Mouse (Mus musculus): ENCODE measurements around the gene Drp2. TPM values are rescaled to one million over a fixed set of nuclear protein-coding genes. Genes with fewer than 3 reads are reported as not detected.

Gene Drp2
- 12.8 and 16.6 TPM in 2 replicates for polyA plus RNA-seq (2014; fragmentation: Nextera tagmentation; extraction: Ambion mirVana)

GRCm38 (mm10) chrX:134403863-134404583 lies at the start of gene Drp2:
Gene Drp2 (plus strand): TSS chrX:134404551.
- 47% methylated on average over 15 of the region's 15 CpGs for WGBS
- Histone ChIP-seq H3K4me3 (ENCODE audit: low read depth, low read length) (peak within 1 kb of the TSS; percentile 33), H3K27ac (ENCODE audit: low read depth, low read length) (peak within 1 kb of the TSS; percentile 74), H3K4me1 (ENCODE audit: control insufficient read depth, insufficient read depth, low read length) (no peaks in the 10 kb centered on the region), H3K27me3 (replicated peaks; ENCODE audit: control insufficient read depth, insufficient read depth, low read length) (no peaks in the 10 kb centered on the region), H3K9ac (ENCODE audit: low read length) (peak within 1 kb of the TSS; percentile 55), H3K4me2 (ENCODE audit: low read length) (peak within 1 kb of the TSS; percentile 52), H3K36me3 (ENCODE audit: control insufficient read depth, insufficient read depth, low read length) (no peaks in the 10 kb centered on the region), H3K9me3 (replicated peaks; ENCODE audit: control insufficient read depth, low read length) (no peaks in the 10 kb centered on the region)
- ATAC-seq (peak; percentile 80), DNase-seq (ENCODE audit: low spot score) (peak; percentile 46)

- ATAC-seq (no peak), DNase-seq (ENCODE audit: low spot score) (peak; percentile 2)
- H3K27ac ChIP-seq (ENCODE audit: low read depth, low read length) = no peak overlapping the region
- 0 out of 2 replicates have a peak, but pooled peaks cover 3% of the 10 kb centered on the region for H3K36me3 ChIP-seq (ENCODE audit: control insufficient read depth, insufficient read depth, low read length)
- no peak overlapping the region for H3K9ac ChIP-seq (ENCODE audit: low read length)
- no peaks in the 10 kb centered on the region for H3K4me1 ChIP-seq (ENCODE audit: control insufficient read depth, insufficient read depth, low read length)
- H3K4me3 ChIP-seq (ENCODE audit: low read depth, low read length) = no peak overlapping the region
- H3K9me3 ChIP-seq (replicated peaks; ENCODE audit: control insufficient read depth, low read length) = no peaks in the 10 kb centered on the region
- H3K27me3 ChIP-seq (replicated peaks; ENCODE audit: control insufficient read depth, insufficient read depth, low read length) = no peaks in the 10 kb centered on the region
- 80% methylated on average over 4 of the region's 4 CpGs for WGBS
- no peak overlapping the region for H3K4me2 ChIP-seq (ENCODE audit: low read length)
Measured at GRCm38 (mm10) chrX:134359336-134359735, 45.0 kb upstream of the Drp2 start.

GRCm38 (mm10) chrX:134362156-134362555 lies 42.2 kb upstream of the Drp2 start:
- H3K4me1 ChIP-seq (ENCODE audit: control insufficient read depth, insufficient read depth, low read length) = no peaks in the 10 kb centered on the region
- H3K27ac ChIP-seq (ENCODE audit: low read depth, low read length) = no peak overlapping the region
- DNase-seq (ENCODE audit: low spot score) (no peak), ATAC-seq (no peak)
- H3K36me3 ChIP-seq (ENCODE audit: control insufficient read depth, insufficient read depth, low read length) = 0 out of 2 replicates have a peak, but pooled peaks cover 3% of the 10 kb centered on the region
- H3K4me2 ChIP-seq (ENCODE audit: low read length) = no peak overlapping the region
- no peak overlapping the region for H3K9ac ChIP-seq (ENCODE audit: low read length)
- H3K9me3 ChIP-seq (replicated peaks; ENCODE audit: control insufficient read depth, low read length) = no peaks in the 10 kb centered on the region
- WGBS = 94% methylated on average over 4 of the region's 4 CpGs
- H3K27me3 ChIP-seq (replicated peaks; ENCODE audit: control insufficient read depth, insufficient read depth, low read length) = no peaks in the 10 kb centered on the region
- no peak overlapping the region for H3K4me3 ChIP-seq (ENCODE audit: low read depth, low read length)

GRCm38 (mm10) chrX:134365421-134365820 lies 38.9 kb upstream of the Drp2 start:
- Histone ChIP-seq H3K9ac (ENCODE audit: low read length) (no peak overlapping the region), H3K4me3 (ENCODE audit: low read depth, low read length) (no peak overlapping the region), H3K27ac (ENCODE audit: low read depth, low read length) (no peak overlapping the region), H3K4me1 (ENCODE audit: control insufficient read depth, insufficient read depth, low read length) (no peaks in the 10 kb centered on the region), H3K9me3 (replicated peaks; ENCODE audit: control insufficient read depth, low read length) (no peaks in the 10 kb centered on the region), H3K4me2 (ENCODE audit: low read length) (no peak overlapping the region), H3K36me3 (ENCODE audit: control insufficient read depth, insufficient read depth, low read length) (0 out of 2 replicates have a peak, but pooled peaks cover 3% of the 10 kb centered on the region), H3K27me3 (replicated peaks; ENCODE audit: control insufficient read depth, insufficient read depth, low read length) (no peaks in the 10 kb centered on the region)
- DNase-seq (ENCODE audit: low spot score) (no peak), ATAC-seq (no peak)
- WGBS = 56% methylated on average over 1 of the region's 1 CpGs

GRCm38 (mm10) chrX:134366547-134366946 lies 37.8 kb upstream of the Drp2 start:
- Histone ChIP-seq H3K27me3 (replicated peaks; ENCODE audit: control insufficient read depth, insufficient read depth, low read length) (no peaks in the 10 kb centered on the region), H3K4me3 (ENCODE audit: low read depth, low read length) (no peak overlapping the region), H3K9ac (ENCODE audit: low read length) (no peak overlapping the region), H3K4me1 (ENCODE audit: control insufficient read depth, insufficient read depth, low read length) (no peaks in the 10 kb centered on the region), H3K9me3 (replicated peaks; ENCODE audit: control insufficient read depth, low read length) (no peaks in the 10 kb centered on the region), H3K4me2 (ENCODE audit: low read length) (no peak overlapping the region), H3K27ac (ENCODE audit: low read depth, low read length) (no peak overlapping the region), H3K36me3 (ENCODE audit: control insufficient read depth, insufficient read depth, low read length) (0 out of 2 replicates have a peak, but pooled peaks cover 3% of the 10 kb centered on the region)
- ATAC-seq (no peak), DNase-seq (ENCODE audit: low spot score) (no peak)
- 80% methylated on average over 3 of the region's 3 CpGs for WGBS

- Histone ChIP-seq H3K36me3 (ENCODE audit: control insufficient read depth, insufficient read depth, low read length) (no peaks in the 10 kb centered on the region), H3K9ac (ENCODE audit: low read length) (no peak overlapping the region), H3K9me3 (replicated peaks; ENCODE audit: control insufficient read depth, low read length) (no peaks in the 10 kb centered on the region), H3K4me1 (ENCODE audit: control insufficient read depth, insufficient read depth, low read length) (no peaks in the 10 kb centered on the region), H3K27ac (ENCODE audit: low read depth, low read length) (no peak overlapping the region), H3K27me3 (replicated peaks; ENCODE audit: control insufficient read depth, insufficient read depth, low read length) (no peaks in the 10 kb centered on the region), H3K4me3 (ENCODE audit: low read depth, low read length) (no peak overlapping the region), H3K4me2 (ENCODE audit: low read length) (no peak overlapping the region)
- 19% methylated on average over 2 of the region's 2 CpGs for WGBS
- DNase-seq (ENCODE audit: low spot score) (peak; percentile 38), ATAC-seq (no peak)
Measured at GRCm38 (mm10) chrX:134371279-134371678, 33.1 kb upstream of the Drp2 start.

GRCm38 (mm10) chrX:134374190-134374589 lies 30.2 kb upstream of the Drp2 start:
- Histone ChIP-seq H3K27ac (ENCODE audit: low read depth, low read length) (no peak overlapping the region), H3K4me2 (ENCODE audit: low read length) (no peak overlapping the region), H3K4me3 (ENCODE audit: low read depth, low read length) (no peak overlapping the region), H3K27me3 (replicated peaks; ENCODE audit: control insufficient read depth, insufficient read depth, low read length) (no peaks in the 10 kb centered on the region), H3K9ac (ENCODE audit: low read length) (no peak overlapping the region), H3K9me3 (replicated peaks; ENCODE audit: control insufficient read depth, low read length) (no peaks in the 10 kb centered on the region), H3K4me1 (ENCODE audit: control insufficient read depth, insufficient read depth, low read length) (no peaks in the 10 kb centered on the region), H3K36me3 (ENCODE audit: control insufficient read depth, insufficient read depth, low read length) (no peaks in the 10 kb centered on the region)
- WGBS = 74% methylated on average over 1 of the region's 1 CpGs
- DNase-seq (ENCODE audit: low spot score) (no peak), ATAC-seq (no peak)

- H3K9me3 ChIP-seq (replicated peaks; ENCODE audit: control insufficient read depth, low read length) = no peaks in the 10 kb centered on the region
- H3K27ac ChIP-seq (ENCODE audit: low read depth, low read length) = no peak overlapping the region
- no peak overlapping the region for H3K4me3 ChIP-seq (ENCODE audit: low read depth, low read length)
- WGBS = 76% methylated on average over 6 of the region's 6 CpGs
- H3K4me1 ChIP-seq (ENCODE audit: control insufficient read depth, insufficient read depth, low read length) = no peaks in the 10 kb centered on the region
- H3K36me3 ChIP-seq (ENCODE audit: control insufficient read depth, insufficient read depth, low read length) = no peaks in the 10 kb centered on the region
- no peaks in the 10 kb centered on the region for H3K27me3 ChIP-seq (replicated peaks; ENCODE audit: control insufficient read depth, insufficient read depth, low read length)
- ATAC-seq (no peak), DNase-seq (ENCODE audit: low spot score) (no peak)
- no peak overlapping the region for H3K4me2 ChIP-seq (ENCODE audit: low read length)
- no peak overlapping the region for H3K9ac ChIP-seq (ENCODE audit: low read length)
Measured at GRCm38 (mm10) chrX:134384896-134385295, 19.5 kb upstream of the Drp2 start.

GRCm38 (mm10) chrX:134398972-134399371 lies 5.4 kb upstream of the Drp2 start:
- no peak overlapping the region for H3K27ac ChIP-seq (ENCODE audit: low read depth, low read length)
- no peak for ATAC-seq
- 59% methylated on average over 2 of the region's 2 CpGs for WGBS

More at GRCm38 (mm10) chrX:134398972-134399371, 5.4 kb upstream of the Drp2 start:
- no peaks in the 10 kb centered on the region for H3K27me3 ChIP-seq (replicated peaks; ENCODE audit: control insufficient read depth, insufficient read depth, low read length)
- H3K4me2 ChIP-seq (ENCODE audit: low read length) = no peak overlapping the region
- no peak for DNase-seq (ENCODE audit: low spot score)
- H3K36me3 ChIP-seq (ENCODE audit: control insufficient read depth, insufficient read depth, low read length) = no peaks in the 10 kb centered on the region
- no peak overlapping the region for H3K4me3 ChIP-seq (ENCODE audit: low read depth, low read length)
- H3K9ac ChIP-seq (ENCODE audit: low read length) = no peak overlapping the region
- H3K9me3 ChIP-seq (replicated peaks; ENCODE audit: control insufficient read depth, low read length) = no peaks in the 10 kb centered on the region
- H3K4me1 ChIP-seq (ENCODE audit: control insufficient read depth, insufficient read depth, low read length) = no peaks in the 10 kb centered on the region
